Mouse (Mus musculus): Measurements from ENCODE around the gene Cul9.

- TF ChIP-seq MAFK (IDR thresholded peaks at IDR 0.05; ENCODE audit: insufficient read depth, low read depth, low read length) (no peak), CHD2 (IDR thresholded peaks at IDR 0.05; ENCODE audit: low read depth, low read length) (no peak), HCFC1 (IDR thresholded peaks at IDR 0.05; ENCODE audit: borderline replicate concordance, insufficient read depth, low read length) (no peak), ZNF384 (IDR thresholded peaks at IDR 0.05; ENCODE audit: low read depth, low read length) (no peak)
Measured at GRCm38 (mm10) chr17:46571005-46571404, 24.8 kb upstream of the Cul9 start.

Data from ES-E14 (cell line).